Mouse (Mus musculus): ENCODE measurements around the gene Heatr6.

DNA sequence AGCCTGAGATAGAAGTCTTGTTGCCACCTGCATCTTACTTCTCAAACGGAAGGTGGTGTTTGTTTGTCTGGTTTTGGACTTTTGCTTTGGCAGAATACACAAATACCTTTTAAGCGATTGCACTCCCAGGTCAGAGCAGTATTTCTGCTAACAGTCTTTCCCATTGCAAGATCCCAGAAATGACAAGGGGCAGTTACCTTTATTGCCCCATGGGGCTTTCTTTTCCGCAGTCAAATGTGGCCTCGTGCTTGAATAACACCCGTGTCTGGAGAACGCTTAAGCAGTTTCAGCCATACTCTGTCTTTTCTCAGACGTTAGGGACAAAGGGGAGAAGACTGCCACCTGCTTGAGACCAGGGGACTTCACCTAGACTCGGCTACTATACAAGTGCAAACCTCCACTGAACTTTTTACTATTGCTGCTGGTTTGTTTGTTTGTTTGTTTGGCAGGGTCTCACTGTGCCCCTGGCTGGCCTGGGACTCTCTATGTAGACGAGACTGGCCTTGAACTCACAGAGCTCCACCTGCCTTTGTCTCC, 65.2 kb downstream of the Heatr6 start:
- TF ChIP-seq CTCF (conservative IDR thresholded peaks at IDR 0.05; ENCODE audit: low read length) = no peak
- TF ChIP-seq NANOG (IDR thresholded peaks at IDR 0.05; ENCODE audit: borderline replicate concordance, low read length) = no peak
- no peak for TF ChIP-seq POU5F1 (IDR thresholded peaks at IDR 0.05; ENCODE audit: borderline replicate concordance, low read length)

Measured in E14TG2a.4 (cell line).